Mouse (Mus musculus) MEL (cell line): ENCODE data around the gene 1700003F12Rik.

Experiments used
- CHD1 ChIP-seq: IDR thresholded peaks from 2 replicates; pipeline ENCODE4 v1.6.1; 2012; ENCODE audit warnings: low read depth, mild to moderate bottlenecking, inconsistent platforms, low read length, improper control_type of control experiment
- CTCF ChIP-seq, 3 experiments: IDR thresholded peaks in 2 of 3; conservative IDR thresholded peaks in 1 of 3; 2 replicates each; pipeline ENCODE4 v1.5.1; 2011 to 2012; ENCODE audit warnings: low read length in 3 of 3, low read depth in 2 of 3, mild to moderate bottlenecking in 2 of 3, improper control_type of control experiment in 1 of 3, inconsistent platforms in 1 of 3, mixed read lengths in 1 of 3, moderate library complexity in 1 of 3; ENCODE audit not compliant: control insufficient read depth in 1 of 3, insufficient read depth in 1 of 3, poor library complexity in 1 of 3, severe bottlenecking in 1 of 3
- HCFC1 ChIP-seq: IDR thresholded peaks from 2 replicates; pipeline ENCODE4 v1.6.1; 2012; ENCODE audit warnings: low read depth, mild to moderate bottlenecking, inconsistent platforms, low read length, improper control_type of control experiment, moderate library complexity
- MAX ChIP-seq: IDR thresholded peaks from 2 replicates; pipeline ENCODE4 v1.6.1; 2011; ENCODE audit warnings: low read length, improper control_type of control experiment
- MAZ ChIP-seq: IDR thresholded peaks from 2 replicates; pipeline ENCODE4 v1.6.1; 2012; ENCODE audit warnings: low read depth, mild to moderate bottlenecking, inconsistent platforms, low read length, improper control_type of control experiment
- ZC3H11A ChIP-seq: IDR thresholded peaks from 2 replicates; pipeline ENCODE4 v1.6.1; 2012; ENCODE audit warnings: low read depth, mild to moderate bottlenecking, inconsistent platforms, low read length, improper control_type of control experiment

GRCm38 (mm10) chr2:154549127-154549885 lies 2.4 kb downstream of the 1700003F12Rik start:
- TF ChIP-seq MAZ (no peak), ZC3H11A (no peak), MAX (no peak), HCFC1 (no peak), CTCF (IDR thresholded peaks at IDR 0.05 in 2 of 3, conservative IDR thresholded peaks at IDR 0.05 in 1 of 3; ENCODE audit: control insufficient read depth in 1 of 3, insufficient read depth in 1 of 3, low read depth in 2 of 3, low read length in 3 of 3, poor library complexity in 1 of 3, severe bottlenecking in 1 of 3) (no peak), CHD1 (no peak)
